Mouse (Mus musculus): ENCODE results near the gene Vmn2r3. TPM values are rescaled to one million over a fixed set of nuclear protein-coding genes. Genes with fewer than 3 reads are reported as not detected.

The Vmn2r3 gene
- polyA plus RNA-seq, 1 experiment from 2014 or later, result not detected

Other genes with a start within 250 kb of the Vmn2r3 start
- 0.03 and 0.04 TPM in 2 replicates for gene Vmn2r1, start 208.2 kb downstream of the Vmn2r3 start, polyA plus RNA-seq (2015; fragmentation: Nextera tagmentation; extraction: Ambion mirVana)
- not detected in 2 replicates for gene Vmn2r2, start 147.8 kb downstream of the Vmn2r3 start, polyA plus RNA-seq (2015; fragmentation: Nextera tagmentation; extraction: Ambion mirVana)
- not detected in 2 replicates for gene Vmn2r4, start 125.7 kb upstream of the Vmn2r3 start, polyA plus RNA-seq (2015; fragmentation: Nextera tagmentation; extraction: Ambion mirVana)
- not detected in 2 replicates for gene Vmn2r5, start 220.1 kb upstream of the Vmn2r3 start, polyA plus RNA-seq (2015; fragmentation: Nextera tagmentation; extraction: Ambion mirVana)